8 mouse cellular contexts compared by ENCODE assay signal in genomic region chr9:106970742-106971141, GRCm38 (mm10).
DNase-seq lines count a peak whose midpoint lies in the region; ATAC-seq and TF ChIP-seq lines count a peak whose summit lies in the region.

No protein-coding gene starts in this region.

- 0 out of 2 replicates have a peak, but pooled peaks have one; percentile 18 for TF ChIP-seq CTCF in cortical plate, adult 2 months (IDR thresholded peaks at IDR 0.05; ENCODE audit: extremely low read depth, insufficient read depth, low read length)

- H3K4me1 ChIP-seq in cortical plate, adult 2 months (ENCODE audit: control insufficient read depth, insufficient read depth, low read length): no peaks in the 10 kb centered on the region
- H3K4me1 ChIP-seq in midbrain, embryonic 15.5 days: no peaks in the 10 kb centered on the region

- ATAC-seq in CD4-positive, CD25-positive, alpha-beta regulatory T cell, adult 4 months: no peak
- ATAC-seq in midbrain, embryonic 15.5 days (replicated peaks): no peak

- no peak overlapping the region for H3K27ac ChIP-seq in cortical plate, adult 2 months (ENCODE audit: insufficient read depth, low read length)
- no peak overlapping the region for H3K27ac ChIP-seq in midbrain, embryonic 15.5 days

- peak; percentile 36 for DNase-seq in CD4-positive, CD25-positive, alpha-beta regulatory T cell, adult 2 months (ENCODE audit: low read depth, low spot score)
- peak; percentile 36 for DNase-seq in layer of hippocampus, adult 11-12 months (ENCODE audit: low spot score)
- DNase-seq in layer of hippocampus, adult 8-10 months (ENCODE audit: low spot score in 2 of 2): no peak
- DNase-seq in 3T3-L1 (ENCODE audit: low read depth, low spot score) (peak; percentile 60), MN1 (ENCODE audit: low spot score) (no peak)

- no peaks in the 10 kb centered on the region for H3K27me3 ChIP-seq in midbrain, embryonic 15.5 days (replicated peaks)

- no peak overlapping the region for H3K4me3 ChIP-seq in cortical plate, adult 2 months (ENCODE audit: insufficient read depth, low read length)
- H3K4me3 ChIP-seq in midbrain, embryonic 15.5 days: no peak overlapping the region

- peaks cover 26% of the 10 kb centered on the region; the same call in 1 of the 2 replicates for H3K36me3 ChIP-seq in midbrain, embryonic 15.5 days (replicated peaks)

- 67% methylated on average over 3 of the region's 3 CpGs for WGBS in midbrain, embryonic 15.5 days

- H3K9ac ChIP-seq in midbrain, embryonic 15.5 days: no peak overlapping the region

- H3K9me3 ChIP-seq in midbrain, embryonic 15.5 days: no peaks in the 10 kb centered on the region

- no peak for TF ChIP-seq POLR2A in cortical plate, adult 2 months (IDR thresholded peaks at IDR 0.05; ENCODE audit: extremely low read depth, insufficient read depth, low read length)

- no peak overlapping the region for H3K4me2 ChIP-seq in midbrain, embryonic 15.5 days

Comparison
In these comparisons a context has a peak if more than half of its experiments do, and no peak if none do; other contexts are left out.
1. DNase-seq: peak in CD4-positive, CD25-positive, alpha-beta regulatory T cell, adult 2 months (single experiment), layer of hippocampus, adult 11-12 months (single experiment) and 3T3-L1 (single experiment); none in layer of hippocampus, adult 8-10 months (0 of 2) and MN1 (single experiment).